Mouse (Mus musculus) forebrain, postnatal 0 days (tissue): ENCODE measurements around the gene Pld5. TPM values are rescaled to one million over a fixed set of nuclear protein-coding genes. Genes with fewer than 3 reads are reported as not detected.

Experiments
- ATAC-seq: fragments of 200-750 bp; cut with Nextera tagmentation; 2 replicates; pipeline ENCODE4 v1.8.0; 2017; ENCODE audit warnings: mild to moderate bottlenecking, moderate library complexity
- DNase-seq: peaks from one replicate; pipeline ENCODE4 v3.0.0-alpha.2; 2015
- H3K27ac ChIP-seq: fragments of 300-500 bp; sonication (generic); 2 replicates; pipeline ENCODE4 v1.5.1; 2014; ENCODE audit warnings: low read depth, mild to moderate bottlenecking, antibody characterized with exemption, low read length, moderate library complexity, mixed read lengths
- H3K27me3 ChIP-seq: fragments of 300-500 bp; sonication (generic); 2 replicates; pipeline ENCODE4 v1.6.1; 2014; ENCODE audit warnings: mild to moderate bottlenecking, low read length, mixed read lengths; ENCODE audit not compliant: insufficient read depth
- H3K36me3 ChIP-seq: fragments of 300-500 bp; sonication (generic); 2 replicates; pipeline ENCODE4 v1.6.1; 2014; ENCODE audit warnings: mild to moderate bottlenecking, moderate library complexity; ENCODE audit not compliant: insufficient read depth
- H3K4me1 ChIP-seq: fragments of 300-500 bp; sonication (generic); 2 replicates; pipeline ENCODE4 v1.6.1; 2014; ENCODE audit warnings: antibody characterized with exemption; ENCODE audit not compliant: insufficient read depth
- H3K4me2 ChIP-seq: fragments of 300-500 bp; sonication (generic); 2 replicates; pipeline ENCODE4 v1.6.1; 2014; ENCODE audit warnings: low read depth, mild to moderate bottlenecking, moderate library complexity
- H3K4me3 ChIP-seq: fragments of 300-500 bp; sonication (generic); 2 replicates; pipeline ENCODE4 v1.5.1; 2014; ENCODE audit warnings: low read depth, low read length, mixed read lengths
- H3K9ac ChIP-seq: fragments of 300-500 bp; sonication (generic); 2 replicates; pipeline ENCODE4 v1.6.1; 2014; ENCODE audit warnings: mild to moderate bottlenecking
- H3K9me3 ChIP-seq: fragments of 300-500 bp; sonication (generic); 2 replicates; pipeline ENCODE4 v1.6.1; 2016; ENCODE audit warnings: low read length
- CTCF ChIP-seq: sonication (generic); IDR thresholded peaks from 2 replicates; pipeline ENCODE4 v1.5.1; 2016; ENCODE audit warnings: antibody characterized with exemption, control low read depth, low read depth
- WGBS: fragments of 180-500 bp; shearing (Covaris S2); extraction: QIAGEN DNeasy Blood & Tissue Kit; methylation state at CpG from one replicate; pipeline ENCODE4 v1.1.7; 2014; 5-methylcytosine and 5-hydroxymethylcytosine counted together
- polyA plus RNA-seq: library from polyadenylated mRNA; unstranded; fragments of >200 nt; fragmentation: Nextera tagmentation; extraction: Ambion mirVana; gene quantifications from 2 replicates; pipeline ENCODE4 v1.2.1, GENCODE M21; 2015
- total RNA-seq: library from RNA; depleted of rRNA; stranded (reverse); fragments of >200 nt; gene quantifications from 2 replicates; pipeline ENCODE4 v1.2.3, GENCODE M21; 2014

The Pld5 gene
- total and polyA plus RNA-seq, 2 experiments from 2014 or later: 1.7 to 2.9 TPM

- Histone ChIP-seq H3K4me1 (no peaks in the 10 kb centered on the region), H3K27ac (no peak overlapping the region), H3K4me3 (no peak overlapping the region), H3K9me3 (no peaks in the 10 kb centered on the region), H3K36me3 (no peaks in the 10 kb centered on the region), H3K4me2 (no peak overlapping the region), H3K9ac (no peak overlapping the region), H3K27me3 (no peaks in the 10 kb centered on the region)
- no peak for TF ChIP-seq CTCF
- no peak for ATAC-seq
- DNase-seq: no peak
- WGBS: 50% methylated on average over 2 of the region's 2 CpGs
Observed at GRCm38 (mm10) chr1:176123781-176124180, 151.3 kb downstream of the Pld5 start.

- 88% methylated on average over 4 of the region's 4 CpGs for WGBS
- Histone ChIP-seq H3K27ac (no peak overlapping the region), H3K4me1 (no peaks in the 10 kb centered on the region), H3K4me3 (no peak overlapping the region), H3K9me3 (no peaks in the 10 kb centered on the region), H3K27me3 (no peaks in the 10 kb centered on the region), H3K4me2 (no peak overlapping the region), H3K36me3 (no peaks in the 10 kb centered on the region), H3K9ac (no peak overlapping the region)
- ATAC-seq (no peak), DNase-seq (no peak)
- no peak for TF ChIP-seq CTCF
Observed at GRCm38 (mm10) chr1:176115604-176116003, 159.5 kb downstream of the Pld5 start.

GRCm38 (mm10) chr1:176098685-176099320, 176.3 kb downstream of the Pld5 start:
- H3K4me2 ChIP-seq: no peak overlapping the region
- TF ChIP-seq CTCF: no peak

GRCm38 (mm10) chr1:176092119-176092518, 183.0 kb downstream of the Pld5 start:
- no peak overlapping the region for H3K4me3 ChIP-seq
- no peaks in the 10 kb centered on the region for H3K36me3 ChIP-seq
- H3K4me2 ChIP-seq: no peak overlapping the region
- no peak overlapping the region for H3K27ac ChIP-seq
- no peak for DNase-seq
- ATAC-seq: no peak
- no peak for TF ChIP-seq CTCF
- no peak overlapping the region for H3K9ac ChIP-seq
- H3K4me1 ChIP-seq: no peaks in the 10 kb centered on the region
- no peaks in the 10 kb centered on the region for H3K9me3 ChIP-seq
- WGBS: 84% methylated on average over 2 of the region's 2 CpGs
- no peaks in the 10 kb centered on the region for H3K27me3 ChIP-seq

More at GRCm38 (mm10) chr1:176098685-176099320, 176.3 kb downstream of the Pld5 start:
- ATAC-seq: peak; percentile 86
- whole genome bisulfite sequencing: 9% methylated on average over 7 of the region's 7 CpGs
- no peak overlapping the region for H3K9ac ChIP-seq
- DNase-seq: peak; percentile 69
- no peak overlapping the region for H3K27ac ChIP-seq
- no peaks in the 10 kb centered on the region for H3K4me1 ChIP-seq
- no peaks in the 10 kb centered on the region for H3K36me3 ChIP-seq
- no peaks in the 10 kb centered on the region for H3K27me3 ChIP-seq
- no peaks in the 10 kb centered on the region for H3K9me3 ChIP-seq
- H3K4me3 ChIP-seq: no peak overlapping the region

GRCm38 (mm10) chr1:176089382-176089781, 185.7 kb downstream of the Pld5 start:
- Histone ChIP-seq H3K27me3 (no peaks in the 10 kb centered on the region), H3K4me1 (no peaks in the 10 kb centered on the region), H3K27ac (no peak overlapping the region), H3K4me2 (no peak overlapping the region), H3K36me3 (no peaks in the 10 kb centered on the region), H3K9me3 (no peaks in the 10 kb centered on the region), H3K4me3 (no peak overlapping the region), H3K9ac (no peak overlapping the region)
- ATAC-seq (no peak), DNase-seq (no peak)
- no peak for TF ChIP-seq CTCF
- WGBS: 89% methylated on average over 3 of the region's 3 CpGs

GRCm38 (mm10) chr1:176085952-176086648, 189.0 kb downstream of the Pld5 start:
- Histone ChIP-seq H3K36me3 (no peaks in the 10 kb centered on the region), H3K9me3 (no peaks in the 10 kb centered on the region), H3K4me1 (no peaks in the 10 kb centered on the region), H3K9ac (no peak overlapping the region), H3K4me3 (no peak overlapping the region), H3K27me3 (no peaks in the 10 kb centered on the region), H3K4me2 (no peak overlapping the region), H3K27ac (no peak overlapping the region)
- no peak for ATAC-seq
- 33% methylated on average over 13 of the region's 13 CpGs for WGBS
- no peak for TF ChIP-seq CTCF
- peak; percentile 13 for DNase-seq

- Histone ChIP-seq H3K36me3 (no peaks in the 10 kb centered on the region), H3K4me2 (no peak overlapping the region), H3K4me3 (no peak overlapping the region), H3K27me3 (no peaks in the 10 kb centered on the region), H3K9me3 (no peaks in the 10 kb centered on the region), H3K9ac (no peak overlapping the region), H3K27ac (no peak overlapping the region), H3K4me1 (no peaks in the 10 kb centered on the region)
- no peak for DNase-seq
- no peak for TF ChIP-seq CTCF
- 52% methylated on average over 4 of the region's 4 CpGs for WGBS
- no peak for ATAC-seq
Observed at GRCm38 (mm10) chr1:176082306-176082705, 192.8 kb downstream of the Pld5 start.
